Mouse (Mus musculus) spleen, adult 2 months (tissue): Measurements from ENCODE around the gene Gm5475. TPM values are rescaled to one million over a fixed set of nuclear protein-coding genes. Genes with fewer than 3 reads are reported as not detected.

Experiments
- DNase-seq, 2 experiments: peaks; one replicate each; pipeline versions ENCODE4 v3.0.0 to v3.0.0-alpha.2; 2012 to 2021; ENCODE audit warnings: low spot score in 2 of 2, low read depth in 1 of 2
- H3K27ac ChIP-seq: fragments of 200-500 bp; 2 replicates; pipeline ENCODE4 v1.5.1; 2012; ENCODE audit warnings: low read length, inconsistent platforms; ENCODE audit not compliant: insufficient read depth
- H3K27me3 ChIP-seq: fragments of 200-500 bp; 2 replicates; pipeline ENCODE4 v1.6.1; 2012; ENCODE audit warnings: mild to moderate bottlenecking, moderate library complexity, low read length, inconsistent platforms; ENCODE audit not compliant: control insufficient read depth, insufficient read depth
- H3K36me3 ChIP-seq: fragments of 200-500 bp; 2 replicates; pipeline ENCODE4 v1.6.1; 2012; ENCODE audit warnings: mild to moderate bottlenecking, low read length, inconsistent platforms; ENCODE audit not compliant: control insufficient read depth, insufficient read depth
- H3K4me1 ChIP-seq: fragments of 200-500 bp; 2 replicates; pipeline ENCODE4 v1.6.1; 2011; ENCODE audit warnings: inconsistent platforms; ENCODE audit not compliant: control insufficient read depth, insufficient read depth, insufficient read length
- H3K4me3 ChIP-seq: fragments of 200-500 bp; 2 replicates; pipeline ENCODE4 v1.5.1; 2011; ENCODE audit warnings: mild to moderate bottlenecking, inconsistent platforms; ENCODE audit not compliant: insufficient read depth, insufficient read length; ENCODE audit errors: extremely low read depth
- CTCF ChIP-seq: fragments of 200-500 bp; IDR thresholded peaks from 2 replicates; pipeline ENCODE4 v1.5.1; 2011; ENCODE audit warnings: mild to moderate bottlenecking, inconsistent platforms; ENCODE audit not compliant: insufficient read depth, insufficient read length, insufficient replicate concordance; ENCODE audit errors: extremely low read depth
- POLR2A ChIP-seq: fragments of 200-500 bp; IDR thresholded peaks from 2 replicates; pipeline ENCODE4 v1.6.1; 2011; ENCODE audit warnings: low read depth, low read length, inconsistent platforms
- WGBS: fragments of 180-500 bp; shearing (Covaris S2); methylation state at CpG from one replicate; pipeline ENCODE4 v1.1.7; 2018; 5-methylcytosine and 5-hydroxymethylcytosine counted together
- polyA plus RNA-seq: library from polyadenylated mRNA; depleted of rRNA; stranded (reverse); fragments of >200 nt; gene quantifications from 2 replicates; pipeline ENCODE4 v1.2.3, GENCODE M21; 2012

Gene Gm5475
- polyA plus RNA-seq, 1 experiment, result not detected

- Histone ChIP-seq H3K27me3 (no peaks in the 10 kb centered on the region), H3K4me1 (no peaks in the 10 kb centered on the region; the same call in 1 of the 2 replicates), H3K4me3 (peak overlapping the region; percentile 62), H3K27ac (peak overlapping the region; percentile 81), H3K36me3 (no peaks in the 10 kb centered on the region)
- peak; percentile 84 to 89 for DNase-seq
- 0 out of 2 replicates have a peak, but pooled peaks have one; percentile 5 for TF ChIP-seq POLR2A
- TF ChIP-seq CTCF, result no peak
- 2% methylated on average over 20 of the region's 31 CpGs for WGBS
These were observed 21.4 kb downstream of the Gm5475 start for GRCm38 (mm10) chr15:100443126-100443922.

- WGBS, result 15% methylated on average over 2 of the region's 2 CpGs
- Histone ChIP-seq H3K27me3 (no peaks in the 10 kb centered on the region), H3K4me3 (no peak overlapping the region), H3K27ac (no peak overlapping the region), H3K4me1 (no peaks in the 10 kb centered on the region; the same call in 1 of the 2 replicates), H3K36me3 (no peaks in the 10 kb centered on the region)
- DNase-seq, result no peak
- TF ChIP-seq CTCF (no peak), POLR2A (no peak)
These were observed 24.9 kb downstream of the Gm5475 start for GRCm38 (mm10) chr15:100446887-100447286.

- no peak for DNase-seq
- H3K27ac ChIP-seq, result no peak overlapping the region
- WGBS, result 88% methylated on average over 4 of the region's 4 CpGs
- no peaks in the 10 kb centered on the region for H3K36me3 ChIP-seq
- no peaks in the 10 kb centered on the region for H3K4me1 ChIP-seq
- TF ChIP-seq CTCF (no peak), POLR2A (no peak)
- H3K4me3 ChIP-seq, result no peak overlapping the region
- no peaks in the 10 kb centered on the region for H3K27me3 ChIP-seq
These were observed 26.6 kb downstream of the Gm5475 start for GRCm38 (mm10) chr15:100448572-100448971.

DNA sequence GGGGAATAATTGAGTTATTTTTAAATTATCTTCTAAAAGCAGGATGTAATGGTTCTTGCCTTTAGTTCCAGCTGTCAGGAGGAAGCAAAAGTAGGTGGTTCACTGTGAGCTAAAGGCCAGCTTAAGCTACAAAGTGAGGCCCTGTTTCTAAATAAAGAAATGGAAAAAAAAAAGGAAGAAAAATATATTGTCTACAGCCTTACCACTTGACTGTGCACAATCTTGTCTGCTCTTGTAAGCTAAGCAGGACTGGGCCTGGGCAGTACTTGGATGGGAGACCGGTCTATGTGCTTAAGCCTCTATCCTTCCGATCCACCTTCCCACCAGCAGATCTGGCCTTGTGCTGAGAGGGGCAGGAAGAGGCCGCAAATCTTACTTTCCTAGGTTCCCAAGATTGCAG, 27.5 kb downstream of the Gm5475 start:
- Histone ChIP-seq H3K4me1 (no peaks in the 10 kb centered on the region), H3K36me3 (no peaks in the 10 kb centered on the region), H3K4me3 (no peak overlapping the region), H3K27me3 (no peaks in the 10 kb centered on the region), H3K27ac (no peak overlapping the region)
- 87% methylated on average over 3 of the region's 3 CpGs for WGBS
- DNase-seq, result no peak
- TF ChIP-seq CTCF, result no peak
- no peak for TF ChIP-seq POLR2A

- TF ChIP-seq CTCF (no peak), POLR2A (no peak)
- H3K36me3 ChIP-seq, result no peaks in the 10 kb centered on the region
- H3K4me3 ChIP-seq, result no peak overlapping the region
- H3K27me3 ChIP-seq, result no peaks in the 10 kb centered on the region
- no peaks in the 10 kb centered on the region for H3K4me1 ChIP-seq
- no peak for DNase-seq
- no peak overlapping the region for H3K27ac ChIP-seq
- 89% methylated on average over 16 of the region's 16 CpGs for WGBS
These were observed 29.3 kb downstream of the Gm5475 start for GRCm38 (mm10) chr15:100451245-100451644.

GRCm38 (mm10) chr15:100452486-100452885, 30.5 kb downstream of the Gm5475 start:
- H3K4me3 ChIP-seq, result no peak overlapping the region
- no peaks in the 10 kb centered on the region for H3K27me3 ChIP-seq
- no peaks in the 10 kb centered on the region for H3K4me1 ChIP-seq
- H3K36me3 ChIP-seq, result no peaks in the 10 kb centered on the region
- DNase-seq, result no peak
- TF ChIP-seq POLR2A, result no peak
- TF ChIP-seq CTCF, result no peak
- WGBS, result 90% methylated on average over 11 of the region's 11 CpGs
- no peak overlapping the region for H3K27ac ChIP-seq

- Histone ChIP-seq H3K27me3 (no peaks in the 10 kb centered on the region), H3K4me3 (no peak overlapping the region), H3K27ac (no peak overlapping the region), H3K4me1 (no peaks in the 10 kb centered on the region), H3K36me3 (no peaks in the 10 kb centered on the region)
- TF ChIP-seq POLR2A, result no peak
- no peak for TF ChIP-seq CTCF
- 91% methylated on average over 7 of the region's 7 CpGs for WGBS
- no peak for DNase-seq
These were observed 34.5 kb downstream of the Gm5475 start for GRCm38 (mm10) chr15:100456356-100456991.
